Mouse (Mus musculus) liver, adult 2 months (tissue): ENCODE data around the gene Atxn10.

Source experiments
- CTCF ChIP-seq: fragments of 200-500 bp; IDR thresholded peaks from 2 replicates; pipeline ENCODE4 v1.5.1; 2011; ENCODE audit warnings: low read depth, low read length, control low read depth
- POLR2A ChIP-seq: fragments of 200-500 bp; IDR thresholded peaks from 2 replicates; pipeline ENCODE4 v1.6.1; 2011; ENCODE audit warnings: low read length, control low read depth; ENCODE audit not compliant: insufficient read depth; ENCODE audit errors: extremely low read depth

GRCm38 (mm10) chr15:85442568-85442967 lies 106.5 kb downstream of the Atxn10 start:
- TF ChIP-seq POLR2A (no peak), CTCF (no peak)
